Mouse (Mus musculus) brain, embryonic 14.5 days (tissue): Measurements from ENCODE around the gene Tbc1d10c.

ENCODE experiments used
- CTCF ChIP-seq: fragments of 200-500 bp; IDR thresholded peaks from 2 replicates; pipeline ENCODE4 v1.5.1; 2012; ENCODE audit warnings: inconsistent platforms, mild to moderate bottlenecking, moderate library complexity, borderline replicate concordance; ENCODE audit not compliant: insufficient read depth, insufficient read length; ENCODE audit errors: extremely low read depth
- POLR2A ChIP-seq: fragments of 200-500 bp; IDR thresholded peaks from 2 replicates; pipeline ENCODE4 v1.6.1; 2012; ENCODE audit warnings: mild to moderate bottlenecking, inconsistent platforms, borderline replicate concordance; ENCODE audit not compliant: poor library complexity, insufficient read depth, insufficient read length, severe bottlenecking; ENCODE audit errors: extremely low read depth

GRCm38 (mm10) chr19:4219943-4220342 is 28.9 kb upstream of the Tbc1d10c start:
- TF ChIP-seq CTCF = no peak
- TF ChIP-seq POLR2A = no peak
